Mouse (Mus musculus): ENCODE measurements around the gene Ppp1r12b.

DNA sequence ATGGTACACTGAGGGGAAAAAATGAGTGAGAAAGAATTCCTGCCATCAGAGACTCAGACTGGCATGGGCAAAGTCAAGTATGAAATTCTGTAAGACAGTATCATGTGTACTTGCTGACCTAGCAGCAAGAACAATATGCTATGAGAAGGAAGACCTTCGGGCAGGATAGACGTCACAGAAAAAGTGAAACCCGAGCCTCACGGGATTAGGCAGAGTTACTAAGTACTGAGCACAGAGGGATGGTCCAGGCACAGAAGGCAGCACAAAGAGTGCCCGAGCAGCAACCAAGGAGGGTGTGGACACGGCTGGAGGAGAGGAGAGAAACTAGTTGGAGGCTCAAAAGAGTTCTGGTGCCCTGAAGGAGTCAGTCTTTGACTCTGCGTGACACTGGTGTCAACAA, 23.3 kb downstream of the Ppp1r12b start:
- no peak for TF ChIP-seq CTCF (IDR thresholded peaks at IDR 0.05; ENCODE audit: low read depth, low read length)
- TF ChIP-seq POLR2A (IDR thresholded peaks at IDR 0.05; ENCODE audit: extremely low read depth, insufficient read depth, low read length): no peak

Measured in liver, adult 2 months (tissue).